33 mouse cellular contexts compared by ENCODE assay signal in the genomic region with DNA sequence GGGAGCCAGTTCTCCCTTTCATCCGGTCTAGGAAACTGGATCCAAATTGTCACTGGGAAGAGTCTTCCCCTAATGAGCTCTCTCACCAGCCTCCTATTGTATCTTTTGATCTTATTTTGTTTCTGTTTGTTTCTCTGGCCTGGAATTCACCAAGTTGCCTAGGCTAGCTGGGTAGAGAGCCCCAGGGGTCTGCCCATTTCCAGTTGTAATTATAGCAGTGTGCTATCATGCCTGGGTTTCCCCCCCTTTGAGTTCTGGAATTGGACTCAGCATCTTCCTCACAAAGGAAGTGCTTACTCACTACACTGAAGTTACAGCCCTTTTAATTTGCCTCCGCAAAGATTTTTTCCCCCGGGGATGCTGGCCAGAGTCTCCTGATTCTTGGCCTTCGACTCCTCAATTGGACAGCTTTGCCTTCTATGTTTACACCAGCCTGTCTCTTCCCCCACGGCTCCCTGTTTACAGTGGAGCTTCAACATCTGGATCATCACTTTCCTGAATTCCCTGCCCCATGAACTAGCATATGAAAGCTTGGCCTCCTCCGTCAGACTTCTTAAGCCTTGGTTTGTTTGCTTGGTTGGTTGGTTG. TPM values are rescaled to one million over a fixed set of nuclear protein-coding genes. Genes with fewer than 3 reads are reported as not detected.
DNase-seq lines count a peak whose midpoint lies in the region; ATAC-seq lines count a peak whose summit lies in the region.
"Had no signal": no experiment of that assay in that cellular context is flagged by ENCODE, and none has a peak within 500 bp of the region (broad histone marks: within the 10 kb centered on the region; RNA-seq: fewer than 3 reads in every experiment).

No protein-coding gene starts in this region.

- no peak overlapping the region for H3K4me2 ChIP-seq in forebrain, embryonic 15.5 days (replicated peaks)
- H3K4me2 ChIP-seq: embryonic facial prominence, embryonic 13.5 days; kidney, embryonic 15.5 days; liver, embryonic 15.5 days; midbrain, embryonic 13.5 days; stomach, embryonic 15.5 days had no signal

- H3K4me1 ChIP-seq in forebrain, embryonic 10.5 days = peaks cover 54% of the 10 kb centered on the region
- peaks cover 10% of the 10 kb centered on the region for H3K4me1 ChIP-seq in forebrain, embryonic 15.5 days
- H3K4me1 ChIP-seq: liver, embryonic 15.5 days had no signal

- peaks cover 53% of the 10 kb centered on the region for H3K27me3 ChIP-seq in forebrain, embryonic 10.5 days (ENCODE audit: poor library complexity, severe bottlenecking)
- H3K27me3 ChIP-seq in forebrain, embryonic 15.5 days = peaks cover 3% of the 10 kb centered on the region; the same call in 1 of the 2 replicates
- H3K27me3 ChIP-seq: stomach, embryonic 15.5 days had no signal

- 62% methylated on average over 6 of the region's 6 CpGs for WGBS in forebrain, embryonic 10.5 days
- 33% methylated on average over 6 of the region's 6 CpGs for WGBS in forebrain, embryonic 15.5 days

- no peak for ATAC-seq in forebrain, embryonic 15.5 days (replicated peaks)
- ATAC-seq: CD4-positive, CD25-positive, alpha-beta regulatory T cell, adult 4 months; forebrain, embryonic 14.5 days; hindbrain, embryonic 16.5 days; midbrain, embryonic 13.5 days had no signal

- intact Hi-C loops in heart, postnatal 25 days (cut with DNase I) = no loop called here

- H3K9me3 ChIP-seq in forebrain, embryonic 10.5 days = no peaks in the 10 kb centered on the region
- H3K9me3 ChIP-seq in forebrain, embryonic 15.5 days = no peaks in the 10 kb centered on the region
- H3K9me3 ChIP-seq: embryonic facial prominence, embryonic 13.5 days; hindbrain, embryonic 10.5 days; kidney, embryonic 15.5 days; liver, embryonic 15.5 days; midbrain, embryonic 13.5 days; stomach, embryonic 15.5 days had no signal

- H3K9ac ChIP-seq in forebrain, embryonic 15.5 days (replicated peaks) = no peak overlapping the region
- H3K9ac ChIP-seq: embryonic facial prominence, embryonic 13.5 days; kidney, embryonic 15.5 days; liver, embryonic 15.5 days; midbrain, embryonic 13.5 days; stomach, embryonic 15.5 days had no signal

- H3K36me3 ChIP-seq in forebrain, embryonic 10.5 days (replicated peaks) = no peaks in the 10 kb centered on the region
- H3K36me3 ChIP-seq in forebrain, embryonic 15.5 days = no peaks in the 10 kb centered on the region
- H3K36me3 ChIP-seq: embryonic facial prominence, embryonic 13.5 days; hindbrain, embryonic 10.5 days; kidney, embryonic 15.5 days; liver, embryonic 15.5 days; midbrain, embryonic 13.5 days; stomach, embryonic 15.5 days had no signal

- DNase-seq in forebrain, embryonic 10.5 days (ENCODE audit: extremely low spot score, low spot score) = no peak
- peak; percentile 42 for DNase-seq in heart, adult 8-10 months (ENCODE audit: low spot score)
- no peak for DNase-seq in heart, postnatal 25 days (ENCODE audit: low spot score)
- DNase-seq in lung, postnatal 10 days = peak; percentile 76
- no peak for DNase-seq in lung, postnatal 25 days (ENCODE audit: low spot score)
- peak; percentile 23 for DNase-seq in retina, embryonic 14.5 days (ENCODE audit: low spot score)
- DNase-seq in layer of hippocampus, adult 8-10 months (ENCODE audit: low spot score in 2 of 2) = no peak
- DNase-seq: adrenal gland, adult 2 months; cerebellum, adult 2 months; cerebellum, postnatal 25 days; embryo, embryonic 11 days; kidney, adult 11 months; kidney, postnatal 36 days; layer of hippocampus, adult 9-11 months; lung, postnatal 36 days; right cerebral cortex, adult 18-20 months; right cerebral cortex, postnatal 4 days; thymus, postnatal 25 days had no signal

- H3K4me3 ChIP-seq in forebrain, embryonic 10.5 days = no peak overlapping the region
- no peak overlapping the region for H3K4me3 ChIP-seq in forebrain, embryonic 15.5 days
- H3K4me3 ChIP-seq: embryonic facial prominence, embryonic 13.5 days; erythroblast, embryonic 14.5 days; hindbrain, embryonic 10.5 days; kidney, embryonic 15.5 days; left cerebral cortex, adult 2 months; liver, embryonic 15.5 days; megakaryocyte, embryonic 14.5 days; midbrain, embryonic 13.5 days; stomach, embryonic 15.5 days had no signal

- H3K27ac ChIP-seq in forebrain, embryonic 10.5 days = peak overlapping the region; percentile 40; the same call in 1 of the 2 replicates
- no peak overlapping the region for H3K27ac ChIP-seq in forebrain, embryonic 15.5 days (replicated peaks)
- H3K27ac ChIP-seq: embryonic facial prominence, embryonic 13.5 days; hindbrain, embryonic 10.5 days; kidney, embryonic 15.5 days; left cerebral cortex, adult 2 months; liver, embryonic 15.5 days; midbrain, embryonic 13.5 days; stomach, embryonic 15.5 days had no signal

RNA-seq across cellular contexts. Expression of gene Hhipl1, which starts 2.2 kb away (rescaled TPM):
- 2.8 and 3.4 TPM in 2 replicates for polyA plus RNA-seq in forebrain, embryonic 10.5 days (2016; fragmentation: Nextera tagmentation; extraction: Ambion mirVana)
- 1.8 and 1.9 TPM in 2 replicates for polyA plus RNA-seq in forebrain, embryonic 15.5 days (2015; fragmentation: Nextera tagmentation; extraction: Ambion mirVana)
- total RNA-seq in heart, adult 8-10 months (2022) = 1 to 10 TPM; 1.2 to 2.0 (median 1.5) TPM
- total RNA-seq in heart, postnatal 25 days (2021) = 1 to 10 TPM in 1 of 2 experiments, under 1 TPM in 1; 0.95 to 1.7 TPM
- 1 to 10 TPM; 5.6 to 8.5 (median 7.1) TPM for total RNA-seq in layer of hippocampus, adult 8-10 months (2022)
- total RNA-seq: granulocyte monocyte progenitor cell, adult 5-6 weeks; monocyte, adult 5-6 weeks had no signal
- polyA plus RNA-seq: CD4-positive, CD25-positive, alpha-beta regulatory T cell, adult 4 months; erythroblast, embryonic 14.5 days had no signal

RNA-seq across cellular contexts. Expression of gene Ccdc85c, which starts 28.6 kb away (rescaled TPM):
- 13.5 and 14.6 TPM in 2 replicates for polyA plus RNA-seq in forebrain, embryonic 10.5 days (2016; fragmentation: Nextera tagmentation; extraction: Ambion mirVana)
- 14.3 and 16.3 TPM in 2 replicates for polyA plus RNA-seq in forebrain, embryonic 15.5 days (2015; fragmentation: Nextera tagmentation; extraction: Ambion mirVana)
- 10 to 100 TPM; 38.2 to 46.2 (median 40.0) TPM for total RNA-seq in heart, adult 8-10 months (2022)
- total RNA-seq in heart, postnatal 25 days (2021) = 10 to 100 TPM; 36.4 to 40.9 TPM
- 10 to 100 TPM; 56.3 to 67.6 (median 63.0) TPM for total RNA-seq in layer of hippocampus, adult 8-10 months (2022)
- total RNA-seq: monocyte, adult 5-6 weeks had no signal

RNA-seq across cellular contexts. Expression of gene Cyp46a1, which starts 30.3 kb away (rescaled TPM):
- polyA plus RNA-seq in forebrain, embryonic 10.5 days (2016; fragmentation: Nextera tagmentation; extraction: Ambion mirVana) = 19.4 and 20.1 TPM in 2 replicates
- polyA plus RNA-seq in forebrain, embryonic 15.5 days (2015; fragmentation: Nextera tagmentation; extraction: Ambion mirVana) = 19.8 and 22.6 TPM in 2 replicates
- under 1 TPM; 0.33 to 1.00 (median 0.66) TPM for total RNA-seq in heart, adult 8-10 months (2022)
- under 1 TPM; 0.31 to 0.36 TPM for total RNA-seq in heart, postnatal 25 days (2021)
- 100 to 1,000 TPM; 162 to 181 (median 170) TPM for total RNA-seq in layer of hippocampus, adult 8-10 months (2022)
- total RNA-seq: granulocyte monocyte progenitor cell, adult 5-6 weeks; monocyte, adult 5-6 weeks had no signal
- polyA plus RNA-seq: CD4-positive, CD25-positive, alpha-beta regulatory T cell, adult 4 months; erythroblast, embryonic 14.5 days had no signal

Comparison
In these comparisons a context has a peak if more than half of its experiments do, and no peak if none do; other contexts are left out.
1. DNase-seq: peak in heart, adult 8-10 months (single experiment), lung, postnatal 10 days (single experiment) and retina, embryonic 14.5 days (single experiment); none in forebrain, embryonic 10.5 days (single experiment), heart, postnatal 25 days (single experiment), lung, postnatal 25 days (single experiment) and layer of hippocampus, adult 8-10 months (0 of 2).
2. RNA of gene Cyp46a1, which starts 30.3 kb away (total RNA-seq): 162 to 181 TPM in layer of hippocampus, adult 8-10 months; 0.33 to 1.00 TPM in heart, adult 8-10 months and 0.31 to 0.36 TPM in heart, postnatal 25 days; every median in the first group is over 10 times any median in the second.